Mouse (Mus musculus): ENCODE measurements around the gene Dnm3. TPM values are rescaled to one million over a fixed set of nuclear protein-coding genes. Genes with fewer than 3 reads are reported as not detected.

Gene Dnm3
- total RNA-seq, 2 experiments from 2014 or later: 5.3 to 8.6 TPM

DNA sequence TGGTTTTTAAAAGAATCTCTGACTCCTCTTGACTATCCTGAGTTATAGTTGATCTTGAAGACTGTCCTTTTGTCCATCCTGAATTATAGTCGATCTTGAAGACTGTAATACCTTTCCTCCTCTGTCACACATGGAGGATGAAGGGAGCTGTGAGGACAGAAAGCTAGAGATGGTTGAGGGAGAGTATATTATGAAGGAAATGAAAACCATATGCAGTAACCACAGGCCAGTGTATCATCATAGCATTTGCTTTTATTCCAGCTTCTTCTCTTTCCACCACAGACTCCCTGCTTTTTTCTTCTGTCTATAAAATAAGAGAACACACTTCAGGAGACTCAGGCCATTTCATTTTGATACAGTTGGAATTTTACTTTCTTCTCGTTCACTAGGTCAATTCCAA, 497.8 kb downstream of the Dnm3 start:
- no peak for DNase-seq
- intact Hi-C loops (cut with DNase I): no loop called here

DNA sequence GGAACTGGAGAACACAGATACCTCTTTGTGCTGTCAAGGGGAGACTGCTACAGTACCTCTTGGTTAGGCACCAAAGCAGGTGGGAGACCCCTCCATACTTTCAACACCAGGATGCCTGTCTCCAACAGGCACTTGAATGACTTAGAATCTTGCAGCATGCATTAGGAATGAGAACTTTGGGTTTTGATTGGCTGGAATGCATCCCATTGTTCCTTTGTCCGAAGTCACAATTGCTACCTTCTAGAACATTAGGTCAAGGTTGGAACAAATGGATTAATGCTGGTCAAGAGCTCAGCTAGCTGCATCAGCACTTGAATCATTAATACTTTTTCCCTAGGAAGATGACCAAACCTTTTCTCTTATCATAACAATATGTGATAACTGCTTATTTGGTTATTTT, 498.3 kb downstream of the Dnm3 start, which contains the start of gene 4930558K02Rik:
TSS of gene 4930558K02Rik (minus strand) at position 101 of the 400 bp plus-strand sequence.
- DNase-seq: no peak
- intact Hi-C loops (cut with DNase I): no loop called here

DNA sequence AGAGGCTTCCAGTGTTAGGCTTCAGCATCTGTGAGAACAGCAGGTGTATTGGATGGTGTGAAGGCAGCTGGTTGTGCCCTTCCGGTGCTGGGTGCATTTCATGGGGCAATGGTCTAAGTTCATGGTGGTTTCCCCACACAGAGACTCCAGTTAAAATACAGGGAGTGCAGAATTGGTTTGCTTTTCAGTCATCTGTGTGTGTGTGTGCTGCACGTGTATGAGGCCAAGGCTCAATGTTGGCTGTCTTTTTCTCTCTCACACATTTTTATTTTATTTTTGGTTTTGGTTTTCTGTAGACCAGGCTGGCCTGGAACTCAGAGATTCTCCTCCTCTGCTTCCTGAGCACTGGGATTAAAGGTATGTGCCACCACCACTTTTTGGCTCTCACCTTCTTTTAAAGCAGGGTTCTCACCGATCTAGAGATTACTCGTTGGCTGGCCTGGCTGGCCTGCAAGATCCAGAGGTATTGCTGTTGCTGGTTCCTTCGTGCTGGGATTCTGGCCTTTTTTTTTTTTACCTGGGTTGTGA, 499.6 kb downstream of the Dnm3 start:
- intact Hi-C loops (cut with DNase I): no loop called here
- DNase-seq: no peak

DNA sequence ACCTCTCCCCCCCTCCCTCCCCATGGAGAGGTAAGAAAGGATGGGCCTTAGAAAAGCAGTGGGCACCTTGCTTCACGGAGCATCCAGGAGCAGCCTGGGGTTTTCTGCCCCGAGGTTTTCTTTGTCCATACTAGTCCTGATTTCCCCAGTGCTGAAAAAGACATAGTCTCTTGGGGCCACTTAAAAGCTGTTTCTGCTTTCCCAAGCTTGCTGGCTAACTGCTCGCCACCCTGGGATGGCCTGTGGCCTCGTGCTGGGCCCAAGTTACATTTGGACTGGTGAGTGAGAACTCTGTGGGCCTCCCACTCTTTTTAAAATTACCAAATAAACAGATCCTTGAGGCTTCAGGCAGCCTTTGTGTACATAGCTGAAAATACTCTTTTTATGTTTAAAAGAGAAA, 500.5 kb downstream of the Dnm3 start:
- intact Hi-C loops (cut with DNase I): no loop called here
- DNase-seq: no peak

DNA sequence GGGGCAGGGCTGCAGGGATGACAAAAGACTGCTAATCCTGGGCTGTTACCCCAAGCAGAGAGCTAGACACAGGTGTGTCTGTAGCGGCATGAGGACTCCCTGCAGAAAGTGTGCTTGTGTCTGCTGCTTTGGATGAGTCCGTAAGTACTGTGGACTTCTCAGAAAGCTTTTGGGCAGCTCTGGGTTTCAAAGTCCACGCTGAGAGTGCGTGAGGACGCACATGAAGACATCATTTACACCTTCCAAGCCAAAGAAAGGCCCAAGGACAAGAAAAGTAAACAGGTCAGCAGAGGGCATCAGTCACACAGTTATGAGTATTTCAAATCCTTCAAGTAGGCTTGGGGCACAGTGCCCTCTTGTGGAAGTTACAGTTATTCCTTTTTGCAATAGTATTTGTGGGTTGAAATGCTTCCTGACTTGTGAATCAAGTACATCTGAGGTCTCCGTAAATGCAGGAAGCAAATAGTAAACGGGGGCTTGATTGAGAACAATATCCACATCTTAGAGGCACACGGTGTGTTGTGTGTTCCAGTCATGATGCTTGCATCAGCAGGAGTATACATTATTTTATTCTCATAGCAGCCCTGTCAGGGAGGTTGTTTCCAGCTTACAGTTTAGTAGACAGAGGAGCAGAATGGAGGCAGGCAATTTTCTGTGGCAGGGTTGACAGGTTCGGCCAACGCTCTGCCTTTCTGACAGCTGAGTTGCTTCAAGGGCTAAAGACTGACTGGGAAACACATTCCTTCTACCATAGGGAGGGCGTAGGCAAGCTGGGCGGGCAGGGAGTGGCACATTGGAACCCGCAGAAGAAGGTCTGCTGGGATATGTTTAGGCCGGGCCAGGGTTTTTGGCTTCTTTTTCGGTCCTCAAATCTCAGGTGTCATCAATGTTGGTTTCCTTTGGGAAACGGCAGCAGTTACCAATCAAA, 501.3 kb downstream of the Dnm3 start:
- intact Hi-C loops (cut with DNase I): no loop called here
- peak; percentile 35 to 67 for DNase-seq

DNA sequence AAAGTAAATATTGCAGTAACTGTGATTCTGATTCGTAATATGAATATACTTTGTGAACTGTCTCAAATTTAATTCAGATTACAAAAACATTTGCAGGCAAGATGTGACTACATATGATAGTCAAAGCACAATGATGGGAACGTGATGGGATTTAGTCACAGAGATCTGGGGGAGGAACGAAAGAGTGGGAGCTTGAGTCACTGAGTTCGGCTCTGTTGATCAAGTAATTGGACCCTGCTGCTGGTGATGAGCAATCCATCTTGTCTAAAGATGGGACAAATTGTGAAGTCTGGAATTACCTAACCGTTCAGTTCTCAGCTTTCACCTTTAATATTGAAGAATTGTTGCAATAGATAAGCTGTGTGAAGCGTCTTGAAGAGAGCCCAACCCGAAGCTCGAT, 505.6 kb downstream of the Dnm3 start:
- no peak for DNase-seq
- intact Hi-C loops (cut with DNase I): no loop called here

DNA sequence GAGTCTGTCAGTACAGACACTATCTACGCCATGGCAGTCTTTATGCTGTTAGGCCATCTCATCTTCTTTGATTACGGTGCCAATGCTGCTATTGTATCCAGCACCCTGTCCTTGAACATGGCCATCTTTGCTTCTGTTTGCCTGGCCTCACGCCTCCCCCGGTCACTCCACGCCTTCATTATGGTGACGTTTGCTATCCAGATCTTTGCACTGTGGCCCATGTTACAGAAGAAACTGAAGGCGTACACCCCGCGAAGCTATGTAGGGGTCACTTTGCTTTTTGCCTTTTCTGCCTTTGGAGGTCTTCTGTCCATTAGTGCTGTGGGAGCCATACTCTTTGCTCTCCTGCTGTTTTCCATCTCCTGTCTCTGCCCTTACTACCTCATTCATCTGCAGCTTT, 507.0 kb downstream of the Dnm3 start:
- intact Hi-C loops (cut with DNase I): no loop called here
- no peak for DNase-seq

DNA sequence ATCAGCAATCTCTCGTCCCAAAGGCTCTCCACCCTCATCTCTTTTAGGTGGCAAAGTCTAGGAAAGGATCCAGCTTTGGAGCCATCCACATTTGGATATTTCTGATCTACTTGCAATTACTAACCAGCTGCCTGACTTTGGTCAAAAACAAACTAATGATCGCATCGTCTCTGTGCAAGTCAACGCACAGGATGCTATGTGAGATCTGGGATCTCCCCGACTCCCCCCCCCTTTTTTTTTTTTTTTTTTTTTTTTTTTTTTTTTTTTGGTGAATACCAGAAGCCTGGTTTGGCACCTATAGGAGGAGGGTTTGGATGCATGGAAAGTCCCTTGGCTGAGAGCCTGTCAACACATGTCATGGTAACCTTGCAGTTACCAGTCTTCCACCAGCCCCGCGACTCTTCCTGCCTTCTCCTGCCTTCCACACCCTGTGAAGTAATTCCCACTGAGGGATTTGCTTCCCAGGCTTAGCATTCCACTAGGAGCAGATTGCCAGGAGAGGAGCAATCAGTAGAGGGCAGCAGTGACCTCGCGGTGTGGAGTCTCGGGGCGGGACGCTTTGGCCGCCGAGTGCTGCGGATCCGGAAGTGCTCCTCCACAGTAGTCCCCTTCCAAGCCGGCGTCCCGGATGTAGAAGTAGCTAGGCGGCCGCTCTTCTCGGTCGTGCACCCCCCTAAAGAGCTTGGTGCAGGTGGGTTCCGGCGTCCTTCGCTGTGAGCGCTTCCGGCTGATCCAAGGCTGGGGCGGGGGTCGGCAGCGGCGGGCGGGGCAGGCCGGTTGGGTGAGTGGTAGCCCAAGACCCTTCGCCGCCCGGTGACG, 509.0 kb downstream of the Dnm3 start, which contains the start of gene Pigc:
TSS of gene Pigc (plus strand) at position 598 of the 819 bp plus-strand sequence.
- intact Hi-C loops (cut with DNase I): loop anchor here (5.0 kb wide), 1 partner anchor 91 kb away; the partner anchor contains the start of gene Suco
- peak; percentile 84 to 93 for DNase-seq

DNA sequence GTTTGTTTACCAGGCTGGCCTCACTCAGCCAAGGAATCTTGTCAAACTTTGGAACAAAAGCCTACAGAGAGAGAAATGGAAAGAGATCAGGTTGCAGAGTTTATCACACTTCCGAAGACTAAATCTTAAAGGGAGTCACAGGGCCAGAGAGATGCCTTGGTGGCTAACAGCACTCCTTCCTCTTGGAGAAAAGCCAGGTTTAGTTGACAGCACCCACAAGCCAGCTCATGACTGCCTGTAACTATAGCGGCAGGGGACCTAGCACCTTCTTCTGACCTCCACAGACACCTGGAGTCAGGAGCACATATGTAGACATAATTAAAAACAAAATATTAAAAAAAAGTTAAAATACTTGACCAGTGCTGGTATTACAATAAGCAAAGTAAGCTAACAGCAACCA, 509.9 kb downstream of the Dnm3 start:
- intact Hi-C loops (cut with DNase I): loop anchor here (5.0 kb wide), 1 partner anchor 91 kb away; the partner anchor contains the start of gene Suco
- DNase-seq: no peak

DNA sequence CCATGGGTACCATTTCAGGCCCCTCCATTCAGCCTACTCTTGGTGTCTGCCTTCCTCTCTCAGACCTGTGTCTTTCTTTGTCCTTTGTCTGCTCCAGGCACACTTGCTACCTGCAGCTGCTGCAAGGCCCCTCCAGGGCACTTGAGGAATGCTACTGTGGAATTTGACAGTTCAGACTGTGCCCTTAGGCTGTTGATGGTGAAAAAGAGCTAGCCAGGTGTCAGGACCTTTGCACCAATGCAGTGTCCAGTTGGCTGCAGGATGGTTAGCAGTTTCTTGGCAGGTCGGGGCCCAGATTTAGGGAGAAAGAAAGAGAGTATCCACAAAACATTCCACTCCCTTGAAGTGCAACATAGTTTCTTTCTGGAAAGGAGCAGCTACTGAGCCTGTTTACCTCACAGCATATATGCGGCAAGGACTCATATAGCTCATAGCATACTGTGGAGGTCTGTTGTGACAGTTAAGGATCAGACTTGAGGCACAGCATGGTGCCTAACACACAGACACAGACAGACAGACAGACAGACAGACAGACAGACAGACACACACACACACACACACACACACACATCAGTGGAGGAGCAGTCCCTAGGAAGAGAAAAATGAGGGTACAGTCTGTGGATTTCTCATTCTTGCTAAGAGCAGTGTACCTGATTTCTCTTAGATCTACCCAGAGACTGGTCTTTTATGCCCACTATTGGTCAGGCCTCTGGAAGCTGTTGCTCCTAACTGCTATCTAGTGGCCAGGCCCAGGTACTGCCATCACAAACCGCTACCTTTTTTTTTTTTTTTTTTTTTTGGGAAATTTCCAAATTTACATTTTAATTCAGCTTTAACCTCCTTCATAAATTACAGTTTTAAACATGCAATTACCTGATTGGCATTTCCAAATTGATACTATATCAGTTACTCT, 515.1 kb downstream of the Dnm3 start:
- intact Hi-C loops (cut with DNase I): no loop called here
- no peak for DNase-seq

DNA sequence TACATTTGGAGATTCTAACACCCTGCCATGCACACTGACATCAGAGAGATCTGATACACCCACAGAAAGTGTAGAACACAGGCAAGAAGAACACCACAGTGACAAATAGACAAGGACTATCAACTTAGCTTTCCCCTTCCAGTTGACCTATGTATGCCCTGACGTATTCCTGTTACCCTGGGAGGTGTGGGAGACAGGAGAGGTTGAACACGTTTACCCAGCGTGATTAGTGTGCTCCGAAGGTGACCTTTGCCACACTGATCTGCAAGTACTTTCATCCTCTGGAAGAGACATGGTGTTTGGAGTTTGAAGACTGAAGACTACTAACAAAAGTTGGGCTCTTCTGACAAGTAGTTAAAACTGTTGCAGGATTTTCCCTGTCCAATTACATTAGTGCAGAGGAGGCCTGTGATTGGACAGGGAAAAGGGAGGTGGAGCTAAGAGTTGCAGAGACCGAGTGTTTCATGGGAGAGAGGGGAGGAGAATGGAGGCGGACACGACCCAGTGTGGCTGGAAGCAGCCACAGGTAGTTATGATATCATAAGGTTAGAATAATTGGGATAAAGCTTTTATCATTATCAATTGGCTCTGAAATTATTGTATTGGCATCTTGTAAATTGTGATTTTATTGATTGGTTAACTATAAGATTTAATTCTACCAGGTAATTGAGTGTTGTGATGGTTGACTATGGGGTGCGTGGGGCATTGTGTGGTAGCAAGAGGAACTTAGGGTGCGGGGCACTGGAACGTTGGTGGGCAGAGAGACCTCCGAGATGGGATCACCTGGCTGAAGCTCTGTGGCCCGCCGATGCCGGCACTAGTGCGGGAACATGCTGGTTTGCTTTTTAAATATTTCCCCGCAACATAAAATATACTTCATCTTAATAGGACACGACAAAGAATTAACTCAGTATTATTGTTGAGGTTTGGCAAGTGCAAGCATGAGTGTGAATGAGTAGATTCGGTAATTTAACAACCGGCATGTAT, 519.6 kb downstream of the Dnm3 start:
- no peak for DNase-seq
- intact Hi-C loops (cut with DNase I): no loop called here

DNA sequence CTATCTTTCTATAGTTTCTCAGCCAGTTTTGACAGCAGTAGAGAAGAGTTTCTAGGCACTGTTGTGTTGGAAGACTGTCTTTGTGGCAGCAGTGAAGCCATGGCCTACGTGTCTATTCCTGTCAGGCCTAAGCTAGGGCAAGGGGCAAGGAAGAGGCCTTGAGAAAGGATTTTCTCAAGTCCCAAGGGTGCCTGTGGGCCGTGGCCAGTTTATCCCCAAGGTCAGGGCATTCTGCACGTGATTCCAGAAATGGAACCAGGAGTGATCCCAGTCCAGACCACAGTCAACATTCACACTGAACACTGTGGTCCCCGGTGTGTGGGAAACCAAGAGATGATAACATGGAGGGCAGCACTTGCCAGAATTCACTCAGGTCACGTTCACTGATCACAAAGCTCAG, 522.0 kb downstream of the Dnm3 start:
- DNase-seq: no peak
- intact Hi-C loops (cut with DNase I): no loop called here

DNA sequence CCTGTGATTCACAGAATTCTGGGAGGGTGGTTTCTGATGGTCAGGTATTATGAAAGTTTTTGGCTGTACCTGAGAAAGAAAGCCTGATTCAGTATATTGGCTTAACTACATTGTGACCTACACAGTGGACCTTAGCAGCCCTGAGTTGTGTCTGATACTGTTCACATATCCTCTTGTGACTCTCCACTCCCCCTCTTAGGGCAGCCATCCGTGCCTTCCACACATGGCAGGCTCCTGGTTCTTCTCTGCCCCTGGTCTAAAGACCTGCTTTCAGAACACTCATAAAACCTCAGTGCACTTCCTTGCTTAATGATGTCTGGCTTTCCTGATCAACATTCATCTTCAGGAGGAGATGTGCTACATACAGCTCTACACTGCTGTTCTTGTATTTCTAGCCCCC, 525.2 kb downstream of the Dnm3 start:
- no peak for DNase-seq
- intact Hi-C loops (cut with DNase I): no loop called here

DNA sequence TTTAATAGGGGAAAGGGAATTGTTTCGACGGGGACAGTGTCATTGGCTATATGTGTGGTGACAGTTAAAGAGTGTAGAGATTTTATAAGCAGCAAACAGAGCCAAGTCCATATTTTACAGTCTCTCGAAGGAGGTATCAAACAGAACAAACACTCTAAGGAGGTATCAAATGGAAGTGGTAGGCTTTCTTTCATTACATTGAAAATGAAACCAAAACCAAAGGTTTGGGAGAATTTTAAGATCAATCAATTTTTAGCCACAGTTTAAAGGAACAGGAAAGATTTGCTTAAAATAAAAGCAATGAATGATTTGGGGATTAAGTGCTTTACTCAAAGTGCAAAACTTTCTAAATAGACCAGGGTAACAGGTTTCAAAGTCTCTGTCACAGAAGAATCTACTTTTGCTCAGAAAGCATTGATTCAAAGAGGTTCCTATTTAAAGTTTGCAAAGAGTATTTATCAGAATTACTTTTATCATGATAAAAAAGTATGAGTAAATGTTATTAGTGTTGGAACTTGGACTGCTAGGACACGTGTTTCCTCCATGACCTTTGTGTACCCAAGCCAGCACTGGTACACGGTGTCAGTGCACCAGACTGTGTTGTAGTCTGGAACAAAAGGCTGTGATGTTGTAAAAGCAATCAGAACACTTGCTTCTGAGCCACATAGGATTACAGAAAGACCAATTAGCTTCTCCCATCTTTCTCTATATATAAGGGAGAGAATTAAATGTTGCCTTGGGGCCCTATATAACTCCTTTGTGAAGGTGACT, 526.6 kb downstream of the Dnm3 start:
- intact Hi-C loops (cut with DNase I): no loop called here
- no peak for DNase-seq

DNA sequence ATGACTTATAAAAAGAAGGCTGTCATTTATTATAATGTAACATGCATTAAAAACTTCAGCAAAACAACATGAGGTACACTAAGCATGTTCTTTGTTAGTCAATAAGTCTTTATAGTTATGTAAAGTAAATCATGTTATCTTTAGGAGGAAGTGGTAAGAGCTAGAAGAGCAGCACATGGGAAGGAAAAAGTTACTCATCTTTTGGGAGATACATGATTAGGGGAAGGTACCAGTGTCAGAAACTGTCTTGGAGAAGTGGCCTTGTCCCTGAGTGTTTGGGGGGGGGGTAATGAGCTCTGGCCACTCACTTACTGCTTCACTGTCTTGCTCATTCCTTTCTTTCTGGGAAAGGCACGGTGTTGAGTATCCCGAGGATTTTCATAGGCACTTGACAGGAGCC, 535.8 kb downstream of the Dnm3 start:
- intact Hi-C loops (cut with DNase I): no loop called here

More for the DNA sequence above, 535.8 kb downstream of the Dnm3 start:
- DNase-seq: no peak

All from gastrocnemius, postnatal 36 days (tissue).